Mouse (Mus musculus) heart, embryonic 10.5 days (tissue): ENCODE results near the gene Pla2g7. TPM values are rescaled to one million over a fixed set of nuclear protein-coding genes. Genes with fewer than 3 reads are reported as not detected.
A peak's percentile ranks its signal among the peaks of the same experiment; 100 is the strongest.

Experiments
- DNase-seq: peaks from one replicate; pipeline ENCODE4 v3.0.0-alpha.2; 2017; ENCODE audit warnings: low spot score
- H3K27ac ChIP-seq: fragments of 300-500 bp; sonication (generic); 2 replicates; pipeline ENCODE4 v1.5.1; 2016; ENCODE audit warnings: mild to moderate bottlenecking
- H3K27me3 ChIP-seq: fragments of 300-500 bp; sonication (generic); 2 replicates; pipeline ENCODE4 v1.6.1; 2016; ENCODE audit warnings: mild to moderate bottlenecking; ENCODE audit not compliant: poor library complexity, insufficient read depth, severe bottlenecking
- H3K36me3 ChIP-seq: fragments of 300-500 bp; sonication (generic); 2 replicates; pipeline ENCODE4 v1.6.1; 2016; ENCODE audit warnings: mild to moderate bottlenecking, moderate library complexity
- H3K4me1 ChIP-seq: fragments of 300-500 bp; sonication (generic); 2 replicates; pipeline ENCODE4 v1.6.1; 2016; ENCODE audit warnings: mild to moderate bottlenecking
- H3K4me3 ChIP-seq: fragments of 300-500 bp; sonication (generic); 2 replicates; pipeline ENCODE4 v1.5.1; 2016; ENCODE audit warnings: mild to moderate bottlenecking, moderate library complexity
- H3K9me3 ChIP-seq: fragments of 300-500 bp; sonication (generic); 2 replicates; pipeline ENCODE4 v1.6.1; 2016; ENCODE audit warnings: mild to moderate bottlenecking, moderate library complexity
- WGBS: fragments of 180-500 bp; shearing (Covaris S2); methylation state at CpG from one replicate; pipeline ENCODE4 v1.1.7; 2016; 5-methylcytosine and 5-hydroxymethylcytosine counted together
- polyA plus RNA-seq: library from polyadenylated mRNA; unstranded; fragments of >200 nt; fragmentation: Nextera tagmentation; extraction: Ambion mirVana; gene quantifications from 2 replicates; pipeline ENCODE4 v1.2.1, GENCODE M21; 2016

Pla2g7 gene
- polyA plus RNA-seq, 1 experiment from 2014 or later, result 12.5 TPM

DNA sequence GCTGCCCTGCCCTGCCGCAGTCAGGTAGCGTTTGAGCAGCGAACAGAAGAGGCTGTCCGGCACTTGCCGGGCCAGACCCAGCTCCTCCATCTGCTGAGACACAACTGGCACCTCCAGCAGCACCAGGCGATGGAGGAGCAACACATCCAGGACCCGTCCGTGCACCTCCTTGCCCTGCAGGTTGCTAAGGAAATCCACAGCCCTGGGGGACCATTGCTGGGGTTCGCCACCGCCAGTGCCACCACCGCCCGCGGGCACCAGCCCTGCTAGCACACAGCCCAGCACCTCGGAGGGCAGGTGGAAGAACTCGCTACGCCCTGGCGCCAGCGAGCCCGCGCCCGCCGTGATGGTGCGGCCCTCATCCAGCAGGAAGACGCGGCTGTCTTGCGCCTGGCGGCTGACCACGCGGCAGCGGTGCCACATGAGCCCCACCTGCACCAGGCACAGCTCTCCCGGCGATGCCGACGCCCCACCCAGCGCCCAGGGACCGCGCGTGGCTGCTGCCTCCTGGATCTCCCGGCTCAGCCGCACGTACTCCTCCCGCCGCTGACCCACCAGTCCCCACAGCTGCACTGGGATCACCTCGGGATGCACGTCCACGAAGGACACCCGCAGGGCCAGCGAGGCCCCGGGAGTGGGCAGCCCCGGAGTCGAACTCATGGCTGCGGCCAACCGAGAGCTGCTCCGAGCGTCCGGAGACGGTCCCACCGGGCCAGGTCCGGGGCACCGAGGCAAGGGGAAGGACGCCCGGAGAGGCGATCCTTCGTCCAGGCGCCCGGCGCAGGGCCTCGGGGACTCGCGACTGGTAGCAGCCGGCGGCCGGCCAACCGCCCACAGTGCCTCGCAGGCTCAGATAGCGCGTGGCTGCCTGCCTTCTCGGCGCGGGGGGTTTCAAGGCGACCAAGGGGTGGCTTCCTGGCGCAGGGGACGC, 61.9 kb downstream of the Pla2g7 start, which contains the start of gene Tdrd6:
Gene Tdrd6, minus strand, starts transcription at position 804 of the 931 bp plus-strand sequence.
- peaks cover 17% of the 10 kb centered on the region for H3K4me1 ChIP-seq
- WGBS, result 2% methylated on average over 81 of the region's 83 CpGs
- peak within 1 kb of the TSS; percentile 56 for H3K27ac ChIP-seq
- peaks cover 71% of the 10 kb centered on the region for H3K27me3 ChIP-seq
- no peaks in the 10 kb centered on the region for H3K9me3 ChIP-seq
- DNase-seq, result peak; percentile 77
- H3K4me3 ChIP-seq, result peak within 1 kb of the TSS; percentile 61
- H3K36me3 ChIP-seq, result no peaks in the 10 kb centered on the region

DNA sequence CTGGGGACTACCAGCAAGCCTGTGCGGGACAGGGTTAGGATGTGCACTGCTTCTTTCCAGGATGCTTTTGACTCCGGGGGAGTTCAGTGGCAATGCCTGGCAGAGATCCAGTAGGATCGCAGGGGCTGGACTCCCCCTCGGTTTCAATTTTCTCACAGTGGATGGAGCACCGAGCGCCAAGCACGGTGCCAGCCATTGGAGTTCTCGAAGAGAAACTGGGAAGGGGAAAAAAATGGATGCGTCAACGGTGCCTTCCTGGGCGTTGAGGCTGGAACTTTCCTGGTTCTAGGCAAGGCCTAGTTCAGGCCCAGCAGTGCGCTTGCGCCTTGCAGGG, 62.5 kb downstream of the Pla2g7 start:
- Histone ChIP-seq H3K27ac (peak overlapping the region; percentile 56), H3K36me3 (no peaks in the 10 kb centered on the region), H3K4me3 (peak overlapping the region; percentile 61), H3K9me3 (no peaks in the 10 kb centered on the region), H3K27me3 (peaks cover 71% of the 10 kb centered on the region), H3K4me1 (peaks cover 17% of the 10 kb centered on the region)
- WGBS, result 46% methylated on average over 13 of the region's 13 CpGs
- DNase-seq, result peak; percentile 75

DNA sequence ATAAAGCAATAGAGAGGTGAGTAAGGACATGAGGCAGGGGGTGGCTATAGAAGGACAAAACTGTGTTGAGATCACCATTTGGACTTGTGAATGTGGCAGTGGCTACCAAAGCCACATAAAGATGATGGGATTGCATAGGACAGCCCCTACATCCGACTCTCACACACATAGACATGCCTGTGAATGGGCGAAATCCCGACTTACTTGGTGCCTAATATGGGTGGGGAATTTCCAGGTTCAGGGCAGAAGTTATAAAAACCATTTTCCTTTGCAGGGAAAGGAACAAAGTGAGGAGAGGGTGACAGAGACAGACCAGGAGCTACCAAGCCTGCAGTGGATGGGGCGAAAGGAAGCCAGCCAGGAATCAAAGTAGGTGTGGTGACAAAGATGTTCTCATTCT, 69.2 kb downstream of the Pla2g7 start:
- Histone ChIP-seq H3K4me3 (no peak overlapping the region), H3K9me3 (no peaks in the 10 kb centered on the region), H3K27me3 (peaks cover 7% of the 10 kb centered on the region), H3K36me3 (no peaks in the 10 kb centered on the region), H3K27ac (no peak overlapping the region), H3K4me1 (no peaks in the 10 kb centered on the region)
- 87% methylated on average over 4 of the region's 4 CpGs for WGBS
- DNase-seq, result peak; percentile 66

- Histone ChIP-seq H3K27ac (no peak overlapping the region), H3K9me3 (no peaks in the 10 kb centered on the region), H3K27me3 (no peaks in the 10 kb centered on the region), H3K36me3 (no peaks in the 10 kb centered on the region), H3K4me1 (peaks cover 13% of the 10 kb centered on the region; the same call in 1 of the 2 replicates), H3K4me3 (no peak overlapping the region)
- WGBS, result 80% methylated on average over 1 of the region's 1 CpGs
- peak; percentile 2 for DNase-seq
Observed at GRCm38 (mm10) chr17:43640825-43641224, 72.9 kb downstream of the Pla2g7 start.

DNA sequence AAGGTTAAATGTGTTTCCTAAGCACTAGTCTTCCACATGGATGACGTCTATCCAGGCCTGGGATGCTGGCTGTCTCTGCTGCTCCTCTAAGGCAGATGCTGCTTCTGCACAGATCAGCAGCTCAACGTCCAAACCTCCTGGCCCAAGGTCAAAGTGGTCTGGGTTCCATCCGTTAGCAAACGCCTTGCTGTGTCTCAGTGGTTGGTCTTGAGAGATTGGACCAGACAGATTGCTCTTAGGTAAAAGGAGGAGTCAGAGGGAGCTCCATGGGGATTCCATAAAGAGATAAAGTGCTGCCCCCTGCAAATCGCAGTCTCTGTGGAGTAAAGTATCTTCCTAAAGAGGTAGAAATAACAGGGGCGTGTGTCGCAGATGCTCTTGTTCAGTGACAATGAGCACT, 75.3 kb downstream of the Pla2g7 start:
- H3K4me1 ChIP-seq, result peaks cover 26% of the 10 kb centered on the region; the same call in 1 of the 2 replicates
- H3K9me3 ChIP-seq, result no peaks in the 10 kb centered on the region
- WGBS, result 36% methylated on average over 7 of the region's 7 CpGs
- H3K4me3 ChIP-seq, result no peak overlapping the region
- no peak overlapping the region for H3K27ac ChIP-seq
- no peaks in the 10 kb centered on the region for H3K27me3 ChIP-seq
- H3K36me3 ChIP-seq, result no peaks in the 10 kb centered on the region
- DNase-seq, result peak; percentile 71

GRCm38 (mm10) chr17:43644375-43644774, 76.5 kb downstream of the Pla2g7 start:
- H3K9me3 ChIP-seq, result no peaks in the 10 kb centered on the region
- H3K27ac ChIP-seq, result no peak overlapping the region
- H3K36me3 ChIP-seq, result no peaks in the 10 kb centered on the region
- DNase-seq, result peak; percentile 75
- peaks cover 29% of the 10 kb centered on the region; the same call in 1 of the 2 replicates for H3K4me1 ChIP-seq
- H3K27me3 ChIP-seq, result no peaks in the 10 kb centered on the region
- WGBS, result 24% methylated on average over 7 of the region's 7 CpGs
- H3K4me3 ChIP-seq, result no peak overlapping the region

DNA sequence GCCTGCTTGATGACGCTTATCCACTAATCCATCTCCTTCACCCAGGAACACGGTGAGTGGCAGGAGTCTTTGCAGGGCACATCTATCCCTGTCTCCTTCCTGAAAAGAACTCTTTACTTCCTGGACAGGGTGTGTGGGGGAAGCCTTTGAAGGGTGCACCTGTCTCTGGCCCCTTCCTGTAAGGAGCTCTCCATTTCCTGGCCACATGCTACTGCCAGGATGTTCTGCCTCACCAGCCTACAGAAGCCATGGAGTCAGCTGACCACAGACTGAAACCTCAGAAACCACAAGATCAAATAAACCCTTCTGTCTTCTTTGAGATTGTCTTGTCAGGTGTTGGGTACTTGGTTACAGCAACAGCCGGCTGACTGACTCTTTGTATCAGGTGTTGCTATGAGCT, 77.2 kb downstream of the Pla2g7 start:
- no peak overlapping the region for H3K4me3 ChIP-seq
- no peaks in the 10 kb centered on the region for H3K36me3 ChIP-seq
- 82% methylated on average over 3 of the region's 3 CpGs for WGBS

GRCm38 (mm10) chr17:43646925-43647324, 79.0 kb downstream of the Pla2g7 start:
- WGBS, result 53% methylated on average over 5 of the region's 5 CpGs
- peaks cover under 1% of the 10 kb centered on the region; the same call in 1 of the 2 replicates for H3K36me3 ChIP-seq

More for the DNA sequence above, 77.2 kb downstream of the Pla2g7 start:
- H3K4me1 ChIP-seq, result peaks cover 29% of the 10 kb centered on the region; the same call in 1 of the 2 replicates
- H3K9me3 ChIP-seq, result no peaks in the 10 kb centered on the region
- 0 out of 2 replicates have a peak overlapping the region, but pooled peaks have one; percentile 19 for H3K27ac ChIP-seq
- DNase-seq, result peak; percentile 54
- no peaks in the 10 kb centered on the region for H3K27me3 ChIP-seq

DNA sequence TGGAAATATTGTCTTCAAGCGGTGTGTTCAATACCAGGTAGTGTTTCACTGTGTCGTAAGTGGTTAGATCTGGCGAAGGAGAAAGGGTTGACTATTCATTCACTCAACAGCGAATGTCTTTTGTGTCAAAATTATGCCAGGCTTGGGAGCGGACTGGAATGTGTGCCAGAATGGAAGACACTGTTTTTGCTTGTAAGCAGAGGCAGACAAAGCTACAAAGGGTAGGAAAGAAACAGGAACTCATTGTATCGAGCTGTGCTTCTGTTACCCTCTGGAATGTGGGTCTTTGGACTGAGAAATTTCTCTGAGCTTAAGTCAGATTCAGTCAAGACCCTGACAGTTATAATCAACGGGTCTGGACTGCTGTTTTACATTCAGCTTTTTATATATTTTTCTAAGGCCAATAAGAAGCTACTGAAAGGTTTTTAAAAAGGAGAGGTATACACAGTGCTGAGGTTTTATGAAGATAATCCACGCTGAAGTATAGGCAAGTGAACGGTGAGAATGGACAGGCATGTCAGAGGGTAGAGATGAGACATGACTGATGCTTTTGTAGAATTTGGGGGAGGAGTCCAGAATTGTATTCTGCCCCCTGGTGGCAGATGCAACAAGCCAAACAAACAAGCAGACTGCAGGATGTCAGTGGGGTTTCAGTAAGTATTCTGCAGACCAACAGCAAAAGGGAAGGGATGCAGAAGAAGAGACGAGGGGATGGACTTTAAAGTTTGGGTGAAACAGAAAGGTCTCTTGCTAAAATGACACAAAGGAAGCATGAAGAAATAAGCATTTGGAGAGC, 81.9 kb downstream of the Pla2g7 start:
- Histone ChIP-seq H3K27me3 (no peaks in the 10 kb centered on the region), H3K27ac (no peak overlapping the region), H3K9me3 (no peaks in the 10 kb centered on the region), H3K4me3 (no peak overlapping the region), H3K4me1 (peaks cover 22% of the 10 kb centered on the region; the same call in 1 of the 2 replicates), H3K36me3 (peaks cover 5% of the 10 kb centered on the region; the same call in 1 of the 2 replicates)
- WGBS, result 79% methylated on average over 10 of the region's 10 CpGs
- DNase-seq, result no peak

More at GRCm38 (mm10) chr17:43646925-43647324, 79.0 kb downstream of the Pla2g7 start:
- no peak overlapping the region for H3K4me3 ChIP-seq
- no peaks in the 10 kb centered on the region for H3K27me3 ChIP-seq
- peak; percentile 67 for DNase-seq
- H3K27ac ChIP-seq, result no peak overlapping the region
- H3K4me1 ChIP-seq, result peaks cover 32% of the 10 kb centered on the region; the same call in 1 of the 2 replicates
- no peaks in the 10 kb centered on the region for H3K9me3 ChIP-seq

DNA sequence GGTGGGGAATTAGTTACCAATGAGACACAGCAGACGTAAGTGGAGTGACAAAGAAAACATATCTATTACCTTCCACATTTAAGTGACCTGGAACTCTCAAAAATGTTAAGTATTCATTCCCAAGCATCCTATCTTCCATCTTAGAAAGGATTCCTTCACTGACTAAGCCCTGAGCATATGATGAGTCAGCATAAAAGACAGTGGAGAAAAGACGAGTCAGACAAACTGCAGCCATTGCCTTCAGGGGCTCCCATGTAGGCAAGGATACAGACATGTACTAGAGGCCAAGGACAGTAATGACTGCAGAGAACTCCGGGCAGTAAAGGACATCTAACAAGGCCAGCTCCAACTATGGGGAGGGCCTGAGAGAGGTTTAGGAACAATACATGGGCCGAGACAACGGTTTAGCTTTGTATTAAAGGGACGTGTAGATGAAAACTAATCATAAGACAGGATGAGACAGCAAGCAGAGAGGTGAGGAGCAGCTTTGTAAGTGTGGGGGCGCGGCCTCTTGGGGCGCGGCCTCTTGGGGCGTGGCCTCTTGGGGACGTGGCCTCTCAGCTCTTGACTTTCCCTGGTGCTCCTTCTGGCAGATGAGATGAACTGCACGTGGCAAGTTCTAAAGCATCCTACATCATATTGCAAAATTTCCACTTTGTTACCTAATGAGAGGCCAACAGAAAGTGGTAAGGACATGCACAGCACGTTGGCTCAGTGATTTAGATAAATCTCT, 83.6 kb downstream of the Pla2g7 start:
- 63% methylated on average over 14 of the region's 14 CpGs for WGBS
- no peak for DNase-seq

More for the DNA sequence above, 83.6 kb downstream of the Pla2g7 start:
- peaks cover 18% of the 10 kb centered on the region; the same call in 1 of the 2 replicates for H3K4me1 ChIP-seq
- no peaks in the 10 kb centered on the region for H3K9me3 ChIP-seq
- H3K27me3 ChIP-seq, result no peaks in the 10 kb centered on the region
- H3K27ac ChIP-seq, result no peak overlapping the region
- no peak overlapping the region for H3K4me3 ChIP-seq
- H3K36me3 ChIP-seq, result peaks cover 5% of the 10 kb centered on the region; the same call in 1 of the 2 replicates
